Mouse (Mus musculus) CH12.LX (cell line): ENCODE measurements around the gene Smim14. TPM values are rescaled to one million over a fixed set of nuclear protein-coding genes. Genes with fewer than 3 reads are reported as not detected.

ENCODE experiments used
- DNase-seq: peaks from one replicate; pipeline ENCODE4 v3.0.0-alpha.2; 2013; ENCODE audit errors: extremely low read depth
- H3K27ac ChIP-seq: 2 replicates; pipeline ENCODE4 v1.5.1; 2012; ENCODE audit warnings: low read depth, mild to moderate bottlenecking, control low read depth, moderate library complexity; ENCODE audit not compliant: insufficient read depth
- H3K27me3 ChIP-seq: replicated peaks from 2 replicates; pipeline ENCODE3; 2012; ENCODE audit warnings: inconsistent platforms
- H3K36me3 ChIP-seq, 2 experiments: replicated peaks in 1 of 2; 2 replicates each; pipeline versions ENCODE3 to v1.6.1; 2012; ENCODE audit warnings: inconsistent platforms in 1 of 2, low read length in 1 of 2, mild to moderate bottlenecking in 1 of 2, mixed read lengths in 1 of 2, moderate library complexity in 1 of 2; ENCODE audit not compliant: control insufficient read depth in 1 of 2, insufficient read depth in 1 of 2
- H3K4me1 ChIP-seq, 2 experiments: 2 replicates each; pipeline ENCODE4 v1.6.1; 2012; ENCODE audit warnings: inconsistent platforms in 1 of 2, moderate library complexity in 1 of 2; ENCODE audit not compliant: insufficient read depth in 2 of 2, control insufficient read depth in 1 of 2
- H3K4me2 ChIP-seq: 2 replicates; pipeline ENCODE4 v1.6.1; 2012; ENCODE audit warnings: low read depth, mild to moderate bottlenecking, control low read depth; ENCODE audit not compliant: poor library complexity, insufficient read depth, severe bottlenecking
- H3K4me3 ChIP-seq, 3 experiments: fragments of 150-350 bp in 1 of 3; sonication (generic) in 1 of 3; replicated peaks in 1 of 3; 2 replicates each; pipeline versions ENCODE3 to v1.5.1; 2011 to 2012; ENCODE audit warnings: low read depth in 2 of 3, low read length in 2 of 3, mild to moderate bottlenecking in 2 of 3, moderate library complexity in 2 of 3, control low read depth in 1 of 3, improper control_type of control experiment in 1 of 3, inconsistent platforms in 1 of 3, mixed read lengths in 1 of 3; ENCODE audit not compliant: poor library complexity in 1 of 3
- H3K79me2 ChIP-seq: replicated peaks from 2 replicates; pipeline ENCODE4 v1.6.1; 2012; ENCODE audit warnings: mild to moderate bottlenecking, moderate library complexity; ENCODE audit not compliant: control insufficient read depth, poor library complexity, insufficient read depth, severe bottlenecking; ENCODE audit errors: extremely low read depth
- H3K9ac ChIP-seq: 2 replicates; pipeline ENCODE4 v1.6.1; 2012; ENCODE audit warnings: low read depth, mild to moderate bottlenecking, control low read depth, moderate library complexity; ENCODE audit not compliant: insufficient read depth
- H3K9me3 ChIP-seq: replicated peaks from 2 replicates; pipeline ENCODE3; 2012; ENCODE audit warnings: low read length, inconsistent platforms, mixed read lengths
- CHD1 ChIP-seq: IDR thresholded peaks from 2 replicates; pipeline ENCODE4 v1.6.1; 2012; ENCODE audit warnings: low read depth, low read length, improper control_type of control experiment, inconsistent platforms
- CTCF ChIP-seq, 2 experiments: IDR thresholded peaks in 1 of 2; conservative IDR thresholded peaks in 1 of 2; 2 replicates each; pipeline ENCODE4 v1.5.1; 2011 to 2012; ENCODE audit warnings: low read depth in 2 of 2, low read length in 2 of 2, improper control_type of control experiment in 1 of 2, inconsistent platforms in 1 of 2, mild to moderate bottlenecking in 1 of 2, moderate library complexity in 1 of 2
- E2F4 ChIP-seq: IDR thresholded peaks from 2 replicates; pipeline ENCODE4 v1.6.1; 2011; ENCODE audit warnings: low read depth, low read length, improper control_type of control experiment; ENCODE audit not compliant: insufficient replicate concordance
- GABPA ChIP-seq: IDR thresholded peaks from 2 replicates; pipeline ENCODE4 v1.6.1; 2012; ENCODE audit warnings: low read depth, low read length, improper control_type of control experiment, inconsistent platforms; ENCODE audit not compliant: insufficient replicate concordance
- JUND ChIP-seq: conservative IDR thresholded peaks from 2 replicates; pipeline ENCODE4 v1.6.1; 2011; ENCODE audit warnings: low read depth, low read length, improper control_type of control experiment
- MAZ ChIP-seq: IDR thresholded peaks from 2 replicates; pipeline ENCODE4 v1.6.1; 2012; ENCODE audit warnings: low read depth, mild to moderate bottlenecking, inconsistent platforms, low read length, improper control_type of control experiment, moderate library complexity
- MYC ChIP-seq: IDR thresholded peaks from 2 replicates; pipeline ENCODE4 v1.6.1; 2011; ENCODE audit warnings: low read depth, mild to moderate bottlenecking, improper control_type of control experiment, low read length
- NELFE ChIP-seq: IDR thresholded peaks from 2 replicates; pipeline ENCODE4 v1.6.1; 2011; ENCODE audit warnings: low read depth, low read length, improper control_type of control experiment
- NRF1 ChIP-seq: IDR thresholded peaks from 2 replicates; pipeline ENCODE4 v1.6.1; 2014; ENCODE audit warnings: low read depth, mild to moderate bottlenecking, inconsistent platforms, low read length, improper control_type of control experiment, moderate library complexity
- RAD21 ChIP-seq: IDR thresholded peaks from 2 replicates; pipeline ENCODE4 v1.6.1; 2011; ENCODE audit warnings: low read depth, mild to moderate bottlenecking, low read length, improper control_type of control experiment, moderate library complexity
- SMC3 ChIP-seq: IDR thresholded peaks from 2 replicates; pipeline ENCODE4 v1.6.1; 2011; ENCODE audit warnings: low read depth, low read length, improper control_type of control experiment
- TCF12 ChIP-seq: IDR thresholded peaks from 2 replicates; pipeline ENCODE4 v1.6.1; 2014; ENCODE audit warnings: low read depth, mild to moderate bottlenecking, inconsistent platforms, low read length, improper control_type of control experiment
- USF1 ChIP-seq: IDR thresholded peaks from 2 replicates; pipeline ENCODE4 v1.6.1; 2014; ENCODE audit warnings: low read depth, mild to moderate bottlenecking, inconsistent platforms, low read length, improper control_type of control experiment
- ZC3H11A ChIP-seq: IDR thresholded peaks from 2 replicates; pipeline ENCODE4 v1.6.1; 2012; ENCODE audit warnings: low read depth, mild to moderate bottlenecking, inconsistent platforms, low read length, improper control_type of control experiment
- ZKSCAN1 ChIP-seq: IDR thresholded peaks from 2 replicates; pipeline ENCODE4 v1.6.1; 2012; ENCODE audit warnings: low read depth, inconsistent platforms, low read length, improper control_type of control experiment, borderline replicate concordance
- ZMIZ1 ChIP-seq: IDR thresholded peaks from 2 replicates; pipeline ENCODE4 v1.6.1; 2012; ENCODE audit warnings: low read depth, mild to moderate bottlenecking, inconsistent platforms, low read length, improper control_type of control experiment
- ZNF384 ChIP-seq: IDR thresholded peaks from 2 replicates; pipeline ENCODE4 v1.6.1; 2012; ENCODE audit warnings: low read depth, low read length, improper control_type of control experiment, inconsistent platforms
- dilution Hi-C: fragments of 300-500 bp; cut with MboI; formaldehyde crosslinking; loops from 2 replicates; pipeline ENCODE4 v1.14.3; 2020; ENCODE audit warnings: low sequenced_read_pairs; ENCODE audit not compliant: extremely low pct_unique_long_range_greater_than_20kb, extremely low pct_ligation_motif_present
- in situ Hi-C: fragments of 300-500 bp; cut with MboI; formaldehyde crosslinking; loops from 3 replicates; pipeline ENCODE4 v1.14.3; 2019; ENCODE audit warnings: low sequenced_read_pairs, low pct_ligation_motif_present, low pct_unique_long_range_greater_than_20kb, mixed read lengths
- polyA plus RNA-seq: library from polyadenylated mRNA; unstranded; fragments of >175 nt; gene quantifications from 2 replicates; pipeline ENCODE4 v1.2.1, GENCODE M21; 2012; ENCODE audit warnings: low read depth; ENCODE audit not compliant: insufficient read length
- total RNA-seq, 2 experiments: library from RNA; depleted of rRNA; stranded (reverse); fragments of 300-350 nt in 1 of 2; fragments of >200 nt in 1 of 2; gene quantifications; 2 replicates each; pipeline ENCODE4 v1.2.3; 2012 to 2014

The Smim14 gene
- total and polyA plus RNA-seq, 3 experiments: 11.4 to 50.2 (median 19.7) TPM

- dilution Hi-C loops: no loop called here
- no peaks in the 10 kb centered on the region; the same call in 1 of the 2 replicates for H3K79me2 ChIP-seq
- no peaks in the 10 kb centered on the region for H3K27me3 ChIP-seq
- no peak overlapping the region for H3K9ac ChIP-seq
- peaks cover 2% of the 10 kb centered on the region for H3K9me3 ChIP-seq
- no peak for DNase-seq
- H3K4me2 ChIP-seq: no peak overlapping the region
- in situ Hi-C loops: no loop called here
- H3K36me3 ChIP-seq: no peaks in the 10 kb centered on the region
- no peak overlapping the region for H3K27ac ChIP-seq
- H3K4me1 ChIP-seq: peaks cover 0 to 36% of the 10 kb centered on the region in 2 experiments; a peak in 3 of 4 replicates
- no peak overlapping the region for H3K4me3 ChIP-seq
- TF ChIP-seq CHD1 (no peak), ZMIZ1 (no peak), ZNF384 (peak; percentile 62)
- TF ChIP-seq, all 38 proteins: peak for 1
Measured at GRCm38 (mm10) chr5:65531283-65531682, 5.7 kb downstream of the Smim14 start.

- H3K9ac ChIP-seq: no peak overlapping the region
- dilution Hi-C loops (no loop called here), in situ Hi-C loops (loop anchor here (5.0 kb wide), 2 partner anchors 44 to 119 kb away; no protein-coding TSS in a partner anchor)
- no peaks in the 10 kb centered on the region for H3K27me3 ChIP-seq
- H3K4me2 ChIP-seq: no peak overlapping the region
- no peaks in the 10 kb centered on the region for H3K9me3 ChIP-seq
- no peak overlapping the region for H3K4me3 ChIP-seq
- no peaks in the 10 kb centered on the region for H3K36me3 ChIP-seq
- H3K79me2 ChIP-seq: no peaks in the 10 kb centered on the region
- peaks cover 0 to 14% of the 10 kb centered on the region in 2 experiments; a peak in 3 of 4 replicates for H3K4me1 ChIP-seq
- H3K27ac ChIP-seq: no peak overlapping the region
- no peak for DNase-seq
- TF ChIP-seq CTCF (conservative IDR thresholded peaks at IDR 0.05 in 1 of 2, IDR thresholded peaks at IDR 0.05 in 1 of 2; ENCODE audit: low read depth in 2 of 2, low read length in 2 of 2) (peak; percentile 7 to 75; a peak in 2 of 4 replicates), E2F4 (no peak), SMC3 (peak; percentile 87), ZC3H11A (peak; percentile 45; the same call in 1 of the 2 replicates), MAZ (no peak), RAD21 (peak; percentile 79), JUND (no peak)
Measured at GRCm38 (mm10) chr5:65525674-65526443, 11.1 kb downstream of the Smim14 start.

- no peak overlapping the region for H3K27ac ChIP-seq
- no peak overlapping the region for H3K9ac ChIP-seq
- DNase-seq: no peak
- H3K4me1 ChIP-seq: peaks cover 0 to 4% of the 10 kb centered on the region in 2 experiments; a peak in 3 of 4 replicates
- H3K36me3 ChIP-seq: no peaks in the 10 kb centered on the region
- no peak for TF ChIP-seq USF1
- TF ChIP-seq MYC: no peak
- no peak for TF ChIP-seq ZNF384
- no peak for TF ChIP-seq NRF1
- TF ChIP-seq NELFE: no peak
- TF ChIP-seq TCF12: no peak
- no peak for TF ChIP-seq SMC3
- no peak for TF ChIP-seq GABPA
- TF ChIP-seq ZKSCAN1: no peak
- H3K4me3 ChIP-seq: no peak overlapping the region
- in situ Hi-C loops (loop anchor here (5.0 kb wide), 2 partner anchors 43 to 118 kb away; no protein-coding TSS in a partner anchor), dilution Hi-C loops (no loop called here)
- no peaks in the 10 kb centered on the region for H3K79me2 ChIP-seq
- H3K4me2 ChIP-seq: no peak overlapping the region
- no peaks in the 10 kb centered on the region for H3K9me3 ChIP-seq
- no peaks in the 10 kb centered on the region for H3K27me3 ChIP-seq
Measured at GRCm38 (mm10) chr5:65524831-65525230, 12.2 kb downstream of the Smim14 start.
